In genomic region chr11:115131768-115132381, GRCm38 (mm10) we compare ENCODE assay signal across 32 mouse cellular contexts. TPM values are rescaled to one million over a fixed set of nuclear protein-coding genes. Genes with fewer than 3 reads are reported as not detected.
DNase-seq lines count a peak whose midpoint lies in the region; ATAC-seq and TF ChIP-seq lines count a peak whose summit lies in the region.
"Had no signal": no experiment of that assay in that cellular context is flagged by ENCODE, and none has a peak within 500 bp of the region (broad histone marks: within the 10 kb centered on the region; RNA-seq: fewer than 3 reads in every experiment).

No protein-coding gene starts in this region.

- 73% methylated on average over 8 of the region's 8 CpGs for WGBS in liver, postnatal 0 days (ENCODE audit: insufficient replicate concordance)
- WGBS in liver, embryonic 11.5 days = 80% methylated on average over 8 of the region's 8 CpGs
- 77% methylated on average over 8 of the region's 8 CpGs for WGBS in kidney, adult 2 months

- TF ChIP-seq EP300 in liver, postnatal 0 days (IDR thresholded peaks at IDR 0.05; ENCODE audit: low read depth) = no peak

- H3K4me3 ChIP-seq in liver, postnatal 0 days (ENCODE audit: low read depth, low read length) = peak overlapping the region; percentile 43; the same call in 1 of the 2 replicates
- H3K4me3 ChIP-seq in liver, embryonic 11.5 days (ENCODE audit: low read depth, low read length) = no peak overlapping the region
- H3K4me3 ChIP-seq in kidney, adult 2 months (ENCODE audit: insufficient read depth, low read depth, low read length) = no peak overlapping the region
- H3K4me3 ChIP-seq: embryonic facial prominence, embryonic 12.5 days; embryonic facial prominence, embryonic 15.5 days; gastrocnemius, adult 2 months; heart, embryonic 12.5 days; heart, embryonic 15.5 days; hindbrain, embryonic 10.5 days; hindbrain, embryonic 13.5 days had no signal

- no peak for ATAC-seq in liver, postnatal 0 days
- no peak for ATAC-seq in liver, embryonic 11.5 days (replicated peaks; ENCODE audit: low FRiP score)
- peak; percentile 18 for ATAC-seq in activated CD4-positive, CD25-positive, alpha-beta regulatory T cell, adult 4 months
- peak; percentile 13 for ATAC-seq in inflammation-experienced regulatory T-cells, adult 6 months
- no peak for ATAC-seq in megakaryocyte progenitor cell, adult 5-6 weeks (replicated peaks; ENCODE audit: poor library complexity)
- ATAC-seq: forebrain, embryonic 14.5 days; forebrain, postnatal 0 days; hindbrain, embryonic 16.5 days; Patski had no signal

- DNase-seq in liver, postnatal 0 days = no peak
- DNase-seq in liver, embryonic 11.5 days (ENCODE audit: low spot score) = no peak
- DNase-seq in kidney, adult 2 months = no peak
- DNase-seq in right cerebral cortex, postnatal 10 days (ENCODE audit: low spot score in 2 of 2) = no peak
- no peak for DNase-seq in adrenal gland, postnatal 14 days
- DNase-seq: adrenal gland, adult 2 months; adrenal gland, postnatal 25 days; B cell, adult 2 months; cerebellum, adult 18-20 months; cerebellum, adult 9-10 months; cerebellum, postnatal 25 days; forebrain, postnatal 0 days; gastrocnemius, adult 2 months; gastrocnemius, postnatal 14 days; heart, adult 11 months; heart, postnatal 10 days; heart, postnatal 36 days had no signal

- peak overlapping the region; percentile 53 for H3K4me2 ChIP-seq in liver, postnatal 0 days (ENCODE audit: low read depth, low read length)
- H3K4me2 ChIP-seq in liver, embryonic 11.5 days = no peak overlapping the region
- H3K4me2 ChIP-seq: embryonic facial prominence, embryonic 12.5 days; embryonic facial prominence, embryonic 15.5 days; heart, embryonic 12.5 days; heart, embryonic 15.5 days; hindbrain, embryonic 13.5 days had no signal

- TF ChIP-seq POLR2A in kidney, adult 2 months (IDR thresholded peaks at IDR 0.05; ENCODE audit: low read depth, low read length) = no peak

- TF ChIP-seq CTCF in liver, postnatal 0 days (IDR thresholded peaks at IDR 0.05; ENCODE audit: low read depth) = no peak
- TF ChIP-seq CTCF in kidney, adult 2 months (conservative IDR thresholded peaks at IDR 0.05; ENCODE audit: insufficient read depth, insufficient read length, low read depth, low read length) = no peak

- H3K9ac ChIP-seq in liver, postnatal 0 days (replicated peaks) = no peak overlapping the region
- no peak overlapping the region for H3K9ac ChIP-seq in liver, embryonic 11.5 days (ENCODE audit: low read depth, low read length)
- H3K9ac ChIP-seq: embryonic facial prominence, embryonic 12.5 days; embryonic facial prominence, embryonic 15.5 days; forebrain, postnatal 0 days; heart, embryonic 12.5 days; heart, embryonic 15.5 days; hindbrain, embryonic 13.5 days had no signal

- no peaks in the 10 kb centered on the region for H3K9me3 ChIP-seq in liver, postnatal 0 days (ENCODE audit: low read length)
- H3K9me3 ChIP-seq in liver, embryonic 11.5 days (ENCODE audit: control insufficient read depth, low read length) = no peaks in the 10 kb centered on the region
- H3K9me3 ChIP-seq: embryonic facial prominence, embryonic 12.5 days; embryonic facial prominence, embryonic 15.5 days; G1E; heart, embryonic 12.5 days; heart, embryonic 15.5 days; hindbrain, embryonic 10.5 days; hindbrain, embryonic 13.5 days had no signal

- H3K36me3 ChIP-seq in liver, postnatal 0 days (replicated peaks; ENCODE audit: insufficient read depth, low read length) = no peaks in the 10 kb centered on the region
- no peaks in the 10 kb centered on the region for H3K36me3 ChIP-seq in liver, embryonic 11.5 days (ENCODE audit: control insufficient read depth, insufficient read depth, low read length)
- no peaks in the 10 kb centered on the region for H3K36me3 ChIP-seq in kidney, adult 2 months (ENCODE audit: control insufficient read depth, insufficient read depth, low read length)
- H3K36me3 ChIP-seq: embryonic facial prominence, embryonic 12.5 days; embryonic facial prominence, embryonic 15.5 days; G1E; heart, embryonic 12.5 days; heart, embryonic 15.5 days; hindbrain, embryonic 10.5 days; hindbrain, embryonic 13.5 days had no signal

- H3K4me1 ChIP-seq in liver, postnatal 0 days (ENCODE audit: insufficient read depth) = no peaks in the 10 kb centered on the region
- H3K4me1 ChIP-seq in liver, embryonic 11.5 days (replicated peaks; ENCODE audit: control insufficient read depth, insufficient read depth, low read length) = no peaks in the 10 kb centered on the region
- H3K4me1 ChIP-seq in kidney, adult 2 months (ENCODE audit: control insufficient read depth, insufficient read depth, low read length) = no peaks in the 10 kb centered on the region
- H3K4me1 ChIP-seq: embryonic facial prominence, embryonic 12.5 days; embryonic facial prominence, embryonic 15.5 days; heart, embryonic 12.5 days; heart, embryonic 15.5 days; hindbrain, embryonic 10.5 days; hindbrain, embryonic 13.5 days had no signal

- no peaks in the 10 kb centered on the region for H3K27me3 ChIP-seq in liver, postnatal 0 days (ENCODE audit: insufficient read depth, low read length)
- H3K27me3 ChIP-seq in liver, embryonic 11.5 days (replicated peaks; ENCODE audit: control insufficient read depth, insufficient read depth, low read length) = no peaks in the 10 kb centered on the region
- H3K27me3 ChIP-seq in kidney, adult 2 months (replicated peaks; ENCODE audit: control insufficient read depth, insufficient read depth, low read length) = no peaks in the 10 kb centered on the region; the same call in 1 of the 2 replicates
- H3K27me3 ChIP-seq: embryonic facial prominence, embryonic 12.5 days; embryonic facial prominence, embryonic 15.5 days; heart, embryonic 12.5 days; heart, embryonic 15.5 days; Patski had no signal

- H3K27ac ChIP-seq in liver, postnatal 0 days (ENCODE audit: low read depth) = 0 out of 2 replicates have a peak overlapping the region, but pooled peaks have one; percentile 22
- no peak overlapping the region for H3K27ac ChIP-seq in liver, embryonic 11.5 days (ENCODE audit: low read depth, low read length)
- H3K27ac ChIP-seq in kidney, adult 2 months (ENCODE audit: insufficient read depth, low read depth, low read length) = no peak overlapping the region
- H3K27ac ChIP-seq: embryonic facial prominence, embryonic 12.5 days; embryonic facial prominence, embryonic 15.5 days; gastrocnemius, adult 2 months; heart, embryonic 15.5 days; hindbrain, embryonic 10.5 days; hindbrain, embryonic 13.5 days had no signal

RNA-seq across cellular contexts. Expression of gene Cd300lf, which starts 1.9 kb away (rescaled TPM):
- polyA plus RNA-seq in liver, postnatal 0 days (2015; fragmentation: Nextera tagmentation; extraction: Ambion mirVana) = 8.5 and 9.3 TPM in 2 replicates
- 0.63 and 0.86 TPM in 2 replicates for polyA plus RNA-seq in liver, embryonic 11.5 days (2014; fragmentation: Nextera tagmentation; extraction: Ambion mirVana)
- 1 to 10 TPM in 1 of 2 experiments, under 1 TPM in 1; 0.37 to 1.5 TPM for polyA plus RNA-seq in activated CD4-positive, CD25-positive, alpha-beta regulatory T cell, adult 4 months (2017; shearing (Covaris generic))
- 1 to 10 TPM; 1.4 to 1.6 (median 1.5) TPM for polyA plus RNA-seq in inflammation-experienced regulatory T-cells, adult 6 months (2017; shearing (Covaris generic))
- 0.29 and 1.2 TPM in 2 replicates for polyA plus RNA-seq in kidney, adult 2 months (2012; rRNA removed)
- total RNA-seq in adrenal gland, postnatal 14 days (2021) = 0.52 and 1.4 TPM in 2 replicates
- 2.1 and 2.3 TPM in 2 replicates for total RNA-seq in megakaryocyte progenitor cell, adult 5-6 weeks (2015)
- 1.6 and 1.8 TPM in 2 replicates for total RNA-seq in megakaryocyte progenitor cell, adult 5-6 weeks (2017)
- total RNA-seq: common myeloid progenitor, adult 5-6 weeks; gastrocnemius, postnatal 14 days had no signal
- polyA plus RNA-seq: forebrain, embryonic 11.5 days; forebrain, embryonic 14.5 days; G1E; hindbrain, embryonic 10.5 days; Patski had no signal

RNA-seq across cellular contexts. Expression of gene Slc9a3r1, which starts 31.3 kb away (rescaled TPM):
- polyA plus RNA-seq in liver, postnatal 0 days (2015; fragmentation: Nextera tagmentation; extraction: Ambion mirVana) = 101 and 115 TPM in 2 replicates
- 117 and 121 TPM in 2 replicates for polyA plus RNA-seq in liver, embryonic 11.5 days (2014; fragmentation: Nextera tagmentation; extraction: Ambion mirVana)
- 100 to 1,000 TPM; 166 to 228 TPM for polyA plus RNA-seq in activated CD4-positive, CD25-positive, alpha-beta regulatory T cell, adult 4 months (2017; shearing (Covaris generic))
- 100 to 1,000 TPM; 137 to 172 (median 165) TPM for polyA plus RNA-seq in inflammation-experienced regulatory T-cells, adult 6 months (2017; shearing (Covaris generic))
- 229 and 239 TPM in 2 replicates for polyA plus RNA-seq in kidney, adult 2 months (2012; rRNA removed)
- 23.0 and 24.3 TPM in 2 replicates for total RNA-seq in adrenal gland, postnatal 14 days (2021)
- total RNA-seq in megakaryocyte progenitor cell, adult 5-6 weeks (2015) = 51.4 TPM in 2 replicates
- total RNA-seq in megakaryocyte progenitor cell, adult 5-6 weeks (2017) = 44.7 and 49.4 TPM in 2 replicates

RNA-seq across cellular contexts. Expression of gene Rab37, which starts 40.6 kb away (rescaled TPM):
- 2.5 and 3.1 TPM in 2 replicates for polyA plus RNA-seq in liver, postnatal 0 days (2015; fragmentation: Nextera tagmentation; extraction: Ambion mirVana)
- 6.3 and 7.9 TPM in 2 replicates for polyA plus RNA-seq in liver, embryonic 11.5 days (2014; fragmentation: Nextera tagmentation; extraction: Ambion mirVana)
- 100 to 1,000 TPM; 149 to 158 TPM for polyA plus RNA-seq in activated CD4-positive, CD25-positive, alpha-beta regulatory T cell, adult 4 months (2017; shearing (Covaris generic))
- 100 to 1,000 TPM; 106 to 231 (median 206) TPM for polyA plus RNA-seq in inflammation-experienced regulatory T-cells, adult 6 months (2017; shearing (Covaris generic))
- 0.42 and 1.1 TPM in 2 replicates for polyA plus RNA-seq in kidney, adult 2 months (2012; rRNA removed)
- total RNA-seq in adrenal gland, postnatal 14 days (2021) = 1.9 and 3.3 TPM in 2 replicates
- 4.6 and 9.6 TPM in 2 replicates for total RNA-seq in megakaryocyte progenitor cell, adult 5-6 weeks (2015)
- 8.5 and 13.9 TPM in 2 replicates for total RNA-seq in megakaryocyte progenitor cell, adult 5-6 weeks (2017)

RNA-seq across cellular contexts. Expression of gene Tmem104, which starts 55.4 kb away (rescaled TPM):
- polyA plus RNA-seq in liver, postnatal 0 days (2015; fragmentation: Nextera tagmentation; extraction: Ambion mirVana) = 5.7 and 7.1 TPM in 2 replicates
- 10.8 and 13.1 TPM in 2 replicates for polyA plus RNA-seq in liver, embryonic 11.5 days (2014; fragmentation: Nextera tagmentation; extraction: Ambion mirVana)
- polyA plus RNA-seq in activated CD4-positive, CD25-positive, alpha-beta regulatory T cell, adult 4 months (2017; shearing (Covaris generic)) = 10 to 100 TPM in 1 of 2 experiments, 1 to 10 TPM in 1; 9.3 to 11.9 TPM
- 10 to 100 TPM in 1 of 3 experiments, 1 to 10 TPM in 2; 9.2 to 10.6 (median 9.8) TPM for polyA plus RNA-seq in inflammation-experienced regulatory T-cells, adult 6 months (2017; shearing (Covaris generic))
- 13.0 and 14.8 TPM in 2 replicates for polyA plus RNA-seq in kidney, adult 2 months (2012; rRNA removed)
- 9.0 and 15.7 TPM in 2 replicates for total RNA-seq in adrenal gland, postnatal 14 days (2021)
- 7.8 and 8.3 TPM in 2 replicates for total RNA-seq in megakaryocyte progenitor cell, adult 5-6 weeks (2015)
- 2.4 and 8.2 TPM in 2 replicates for total RNA-seq in megakaryocyte progenitor cell, adult 5-6 weeks (2017)

RNA-seq across cellular contexts. Expression of gene Nat9, which starts 55.8 kb away (rescaled TPM):
- 16.5 and 16.7 TPM in 2 replicates for polyA plus RNA-seq in liver, postnatal 0 days (2015; fragmentation: Nextera tagmentation; extraction: Ambion mirVana)
- 17.0 and 20.1 TPM in 2 replicates for polyA plus RNA-seq in liver, embryonic 11.5 days (2014; fragmentation: Nextera tagmentation; extraction: Ambion mirVana)
- polyA plus RNA-seq in activated CD4-positive, CD25-positive, alpha-beta regulatory T cell, adult 4 months (2017; shearing (Covaris generic)) = 10 to 100 TPM; 14.0 to 14.6 TPM
- 10 to 100 TPM; 14.2 to 21.0 (median 15.1) TPM for polyA plus RNA-seq in inflammation-experienced regulatory T-cells, adult 6 months (2017; shearing (Covaris generic))
- 32.4 and 35.3 TPM in 2 replicates for polyA plus RNA-seq in kidney, adult 2 months (2012; rRNA removed)
- 26.4 and 30.6 TPM in 2 replicates for total RNA-seq in adrenal gland, postnatal 14 days (2021)
- 17.4 and 17.8 TPM in 2 replicates for total RNA-seq in megakaryocyte progenitor cell, adult 5-6 weeks (2015)
- total RNA-seq in megakaryocyte progenitor cell, adult 5-6 weeks (2017) = 20.2 and 25.5 TPM in 2 replicates

Comparison
In these comparisons a context has a peak if more than half of its experiments do, and no peak if none do; other contexts are left out.
1. ATAC-seq: peak in activated CD4-positive, CD25-positive, alpha-beta regulatory T cell, adult 4 months (single experiment) and inflammation-experienced regulatory T-cells, adult 6 months (single experiment); none in liver, postnatal 0 days (single experiment), liver, embryonic 11.5 days (single experiment) and megakaryocyte progenitor cell, adult 5-6 weeks (single experiment).
2. RNA of gene Rab37, which starts 40.6 kb away (polyA plus RNA-seq): 106 to 231 TPM in inflammation-experienced regulatory T-cells, adult 6 months and 149 to 158 TPM in activated CD4-positive, CD25-positive, alpha-beta regulatory T cell, adult 4 months; 6.3 to 7.9 TPM in liver, embryonic 11.5 days, 2.5 to 3.1 TPM in liver, postnatal 0 days and 0.42 to 1.1 TPM in kidney, adult 2 months; every median in the first group is over 10 times any median in the second.